Mouse (Mus musculus) left cerebral cortex, adult 6 months (tissue): ENCODE results near the gene Il1f9. TPM values are rescaled to one million over a fixed set of nuclear protein-coding genes. Genes with fewer than 3 reads are reported as not detected.

Source experiments
- long read RNA-seq, 2 experiments: library from polyadenylated mRNA; unstranded; transcript quantifications; one replicate each; pipeline ENCODE4 v2.0.0; 2019 to 2020
- polyA plus RNA-seq: library from polyadenylated mRNA; unstranded; fragments of <200 nt; fragmentation: Nextera tagmentation; gene quantifications from 2 replicates; pipeline ENCODE4 v1.2.3, GENCODE M21; 2021

The Il1f9 gene
- not detected in 2 replicates for polyA plus RNA-seq
- long read RNA-seq, experiment 1: 0 reads
- long read RNA-seq, experiment 2: 0 reads

DNA sequence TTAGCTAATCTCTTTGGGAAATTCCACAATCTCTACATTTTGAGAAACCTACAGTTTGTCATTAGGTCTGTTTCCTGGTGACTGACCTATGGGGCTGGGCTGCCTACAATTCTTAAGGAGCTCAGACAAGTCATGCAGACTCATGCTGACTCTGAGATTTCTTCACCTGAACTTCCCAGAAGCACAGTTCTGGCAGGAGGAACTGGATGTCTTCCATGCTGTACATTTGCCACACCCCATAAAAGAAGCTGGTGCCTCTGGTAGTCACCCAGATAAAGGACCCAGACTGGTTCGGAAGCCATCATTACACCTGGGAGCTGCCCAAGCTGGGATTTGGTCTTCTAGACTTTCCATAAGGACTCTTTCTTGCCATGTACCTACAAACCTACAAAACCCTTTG lies at the start of gene Il1f9:
Gene Il1f9 (plus strand): TSS at position 301 of the 400 bp plus-strand sequence.

DNA sequence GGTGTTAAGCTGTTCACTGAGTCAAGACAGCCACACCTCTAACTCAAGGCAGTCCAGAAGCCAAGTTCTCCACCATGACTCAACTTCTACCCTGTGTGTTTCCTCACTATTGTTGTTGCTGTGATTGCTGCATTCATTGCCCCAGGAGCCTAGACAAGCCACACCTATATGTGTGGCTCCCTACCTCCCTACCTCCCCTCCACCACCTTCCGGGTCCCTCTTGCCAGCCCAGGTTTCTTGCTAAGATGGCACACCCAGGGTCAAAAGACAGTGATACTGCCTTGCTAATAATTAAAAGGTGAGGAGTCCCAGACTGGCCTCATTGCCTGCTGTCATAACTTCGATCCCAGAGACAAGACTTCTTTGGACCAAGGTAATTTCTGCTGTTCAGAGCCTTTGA lies 33.4 kb upstream of the Il1f9 start, which contains the start of gene Il1f8:
Gene Il1f8 (plus strand): TSS at position 301 of the 400 bp plus-strand sequence.

DNA sequence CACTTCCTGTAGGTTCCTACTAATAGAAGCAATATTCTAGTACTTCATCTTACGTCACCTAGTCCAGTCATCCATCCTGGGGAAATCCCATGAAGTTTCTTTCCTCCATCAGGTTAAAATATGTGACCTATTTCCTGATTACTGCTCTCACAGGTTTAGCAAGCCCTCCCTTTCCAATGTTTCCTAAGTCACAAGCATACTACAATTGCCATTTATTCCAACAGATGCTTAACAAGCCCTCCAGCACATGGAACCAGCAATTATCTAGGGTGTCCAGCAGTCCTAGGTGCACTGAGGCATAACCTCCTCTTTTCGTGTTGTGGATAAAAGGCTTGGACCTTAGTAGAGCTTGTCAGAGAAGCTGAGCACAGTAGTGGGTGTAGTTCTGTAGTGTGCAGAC lies 28.8 kb downstream of the Il1f9 start, which contains the start of gene Il1f6:
Gene Il1f6 (plus strand): TSS at position 301 of the 400 bp plus-strand sequence.

Other genes with a start within 250 kb of the Il1f9 start
- gene Hnmt, start 137.1 kb upstream of the Il1f9 start, polyA plus RNA-seq: 24.6 and 37.3 TPM in 2 replicates
- gene Tbpl2, start 89.9 kb upstream of the Il1f9 start, polyA plus RNA-seq: not detected in 2 replicates
- gene Il1f8, start 33.3 kb upstream of the Il1f9 start, polyA plus RNA-seq: not detected in 2 replicates
- not detected in 2 replicates for gene Il1f6, start 28.9 kb downstream of the Il1f9 start, polyA plus RNA-seq
- gene Il1f5, start 90.5 kb downstream of the Il1f9 start, polyA plus RNA-seq: 0.18 TPM in 1 of 2 replicates, not detected in the other
- gene Il1f10, start 104.7 kb downstream of the Il1f9 start, polyA plus RNA-seq: not detected in 2 replicates
- 0.05 TPM in 1 of 2 replicates, not detected in the other for gene Il1rn, start 150.4 kb downstream of the Il1f9 start, polyA plus RNA-seq
- 0.34 and 0.38 TPM in 2 replicates for gene Psd4, start 181.1 kb downstream of the Il1f9 start, polyA plus RNA-seq